Mouse (Mus musculus): ENCODE data around the gene Scamp4. TPM values are rescaled to one million over a fixed set of nuclear protein-coding genes. Genes with fewer than 3 reads are reported as not detected.

The Scamp4 gene
- total and polyA plus RNA-seq, 3 experiments = 18.5 to 89.9 (median 33.2) TPM

DNA sequence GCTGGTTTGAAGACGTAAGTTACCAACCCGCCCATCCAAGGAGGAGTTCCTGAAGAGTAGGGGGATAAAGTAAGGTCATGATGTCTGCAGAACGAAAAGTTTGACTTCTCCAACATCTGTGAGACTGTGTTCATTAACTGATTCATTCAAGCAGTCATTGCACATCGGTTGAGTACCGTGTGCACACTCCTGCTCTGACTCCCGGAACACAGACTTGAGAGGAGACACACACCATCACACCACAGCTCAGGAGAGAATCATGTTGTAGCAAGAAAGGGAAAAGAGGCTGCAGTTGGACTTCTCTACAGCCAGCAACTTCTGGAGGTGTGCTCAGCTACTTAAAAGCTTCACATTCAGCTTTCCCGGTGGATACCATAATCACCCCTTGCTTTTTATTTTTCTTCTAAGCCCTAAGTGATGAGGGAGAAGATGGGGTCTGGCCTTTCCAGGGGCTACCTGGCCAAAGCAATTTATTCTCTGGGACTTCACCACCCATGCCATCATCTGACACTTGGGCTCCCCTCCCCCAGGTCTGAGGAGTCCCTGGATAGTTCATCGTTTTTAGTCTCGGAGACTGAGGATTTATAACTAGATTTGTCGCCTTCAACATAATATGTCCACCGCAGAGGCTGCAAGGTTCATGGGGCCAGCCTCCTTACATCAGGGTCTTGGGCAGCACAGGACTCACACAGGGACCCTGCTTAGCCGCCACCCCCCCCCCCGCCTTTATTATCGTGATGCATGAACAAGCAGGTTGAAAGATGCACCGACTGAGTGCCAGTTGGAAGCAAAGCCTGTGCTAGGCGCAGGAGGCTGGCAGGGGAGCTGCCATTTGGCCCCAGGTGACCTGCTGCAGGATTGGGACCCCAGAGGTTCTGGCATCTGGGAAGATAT, 18.4 kb downstream of the Scamp4 start:
- dilution Hi-C loops (cut with MboI; ENCODE audit: extremely low pct_ligation_motif_present, extremely low pct_unique_long_range_greater_than_20kb, low sequenced_read_pairs) = no loop called here

DNA sequence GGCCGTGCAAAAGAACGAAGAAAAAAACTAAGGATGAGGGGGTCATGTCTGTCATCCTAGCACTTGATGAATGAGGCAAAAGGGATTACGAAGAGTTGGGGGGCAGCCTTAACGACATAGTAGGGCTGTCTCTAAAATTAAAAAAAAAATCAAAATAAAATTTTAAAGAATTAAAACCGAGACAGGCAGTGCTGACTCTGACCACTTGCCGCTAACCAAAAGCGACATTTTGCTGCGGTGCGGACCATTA, 18.9 kb downstream of the Scamp4 start:
- H3K9ac ChIP-seq (ENCODE audit: insufficient read depth, low read depth) = peak overlapping the region; percentile 69
- no peaks in the 10 kb centered on the region for H3K27me3 ChIP-seq (replicated peaks)
- H3K9me3 ChIP-seq (replicated peaks; ENCODE audit: low read length) = no peaks in the 10 kb centered on the region
- peaks cover 20 to 41% of the 10 kb centered on the region in 2 experiments for H3K4me1 ChIP-seq (ENCODE audit: control insufficient read depth in 1 of 2, insufficient read depth in 2 of 2)
- H3K36me3 ChIP-seq (replicated peaks in 1 of 2; ENCODE audit: control insufficient read depth in 1 of 2, insufficient read depth in 1 of 2, low read length in 1 of 2) = peaks cover 3 to 30% of the 10 kb centered on the region in 2 experiments
- dilution Hi-C loops (cut with MboI; ENCODE audit: extremely low pct_ligation_motif_present, extremely low pct_unique_long_range_greater_than_20kb, low sequenced_read_pairs) (no loop called here), in situ Hi-C loops (cut with MboI; ENCODE audit: low pct_ligation_motif_present, low pct_unique_long_range_greater_than_20kb, low sequenced_read_pairs) (no loop called here)
- peak overlapping the region; percentile 63 to 87 (median 63) for H3K4me3 ChIP-seq (replicated peaks in 1 of 3; ENCODE audit: low read depth in 2 of 3, low read length in 2 of 3, poor library complexity in 1 of 3)
- TF ChIP-seq RCOR1 (conservative IDR thresholded peaks at IDR 0.05; ENCODE audit: low read depth, low read length) = no peak
- TF ChIP-seq MAFK (IDR thresholded peaks at IDR 0.05; ENCODE audit: insufficient replicate concordance, low read length) = no peak
- TF ChIP-seq ELF1 (IDR thresholded peaks at IDR 0.05; ENCODE audit: low read depth, low read length) = no peak
- no peak for TF ChIP-seq BHLHE40 (IDR thresholded peaks at IDR 0.05; ENCODE audit: low read depth, low read length)
- TF ChIP-seq SIN3A (IDR thresholded peaks at IDR 0.05; ENCODE audit: low read length) = no peak
- TF ChIP-seq POLR2AphosphoS2 (IDR thresholded peaks at IDR 0.05; ENCODE audit: low read depth, low read length) = no peak
- no peak for TF ChIP-seq JUND (conservative IDR thresholded peaks at IDR 0.05; ENCODE audit: low read depth, low read length)
- no peak for TF ChIP-seq ZNF384 (IDR thresholded peaks at IDR 0.05; ENCODE audit: low read depth, low read length)
- TF ChIP-seq JUN (IDR thresholded peaks at IDR 0.05; ENCODE audit: insufficient read depth, low read depth, low read length) = no peak
- TF ChIP-seq MXI1 (IDR thresholded peaks at IDR 0.05; ENCODE audit: low read depth, low read length) = no peak
- TF ChIP-seq HCFC1 (IDR thresholded peaks at IDR 0.05; ENCODE audit: low read depth, low read length) = no peak
- no peak for TF ChIP-seq TBP (conservative IDR thresholded peaks at IDR 0.05; ENCODE audit: low read depth, low read length)
- no peak for TF ChIP-seq RAD21 (IDR thresholded peaks at IDR 0.05; ENCODE audit: low read depth, low read length)
- no peak for TF ChIP-seq SMC3 (IDR thresholded peaks at IDR 0.05; ENCODE audit: low read depth, low read length)
- H3K27ac ChIP-seq (ENCODE audit: insufficient read depth, low read depth) = no peak overlapping the region
- DNase-seq (ENCODE audit: extremely low read depth) = no peak
- peaks cover 20% of the 10 kb centered on the region for H3K79me2 ChIP-seq (replicated peaks; ENCODE audit: control insufficient read depth, extremely low read depth, insufficient read depth, poor library complexity, severe bottlenecking)
- peak overlapping the region; percentile 98 for H3K4me2 ChIP-seq (ENCODE audit: insufficient read depth, low read depth, poor library complexity, severe bottlenecking)

More for the DNA sequence above, 18.4 kb downstream of the Scamp4 start:
- H3K4me2 ChIP-seq (ENCODE audit: insufficient read depth, low read depth, poor library complexity, severe bottlenecking) = peak overlapping the region; percentile 98
- no peaks in the 10 kb centered on the region for H3K9me3 ChIP-seq (replicated peaks; ENCODE audit: low read length)
- H3K79me2 ChIP-seq (replicated peaks; ENCODE audit: control insufficient read depth, extremely low read depth, insufficient read depth, poor library complexity, severe bottlenecking) = peaks cover 18% of the 10 kb centered on the region
- H3K4me1 ChIP-seq (ENCODE audit: control insufficient read depth in 1 of 2, insufficient read depth in 2 of 2) = peaks cover 20 to 35% of the 10 kb centered on the region in 2 experiments
- in situ Hi-C loops (cut with MboI; ENCODE audit: low pct_ligation_motif_present, low pct_unique_long_range_greater_than_20kb, low sequenced_read_pairs) = no loop called here
- peaks cover 8 to 30% of the 10 kb centered on the region in 2 experiments for H3K36me3 ChIP-seq (replicated peaks in 1 of 2; ENCODE audit: control insufficient read depth in 1 of 2, insufficient read depth in 1 of 2, low read length in 1 of 2)
- H3K27me3 ChIP-seq (replicated peaks) = no peaks in the 10 kb centered on the region
- no peak overlapping the region for H3K27ac ChIP-seq (ENCODE audit: insufficient read depth, low read depth)
- no peak for TF ChIP-seq MXI1 (IDR thresholded peaks at IDR 0.05; ENCODE audit: low read depth, low read length)
- 0 out of 2 replicates have a peak, but pooled peaks have one; percentile 37 for TF ChIP-seq CHD1 (IDR thresholded peaks at IDR 0.05; ENCODE audit: low read depth, low read length)
- no peak for TF ChIP-seq USF1 (IDR thresholded peaks at IDR 0.05; ENCODE audit: low read depth, low read length)
- peak; percentile 12; the same call in 1 of the 2 replicates for TF ChIP-seq NELFE (IDR thresholded peaks at IDR 0.05; ENCODE audit: low read depth, low read length)
- TF ChIP-seq CTCF (conservative IDR thresholded peaks at IDR 0.05 in 1 of 2, IDR thresholded peaks at IDR 0.05 in 1 of 2; ENCODE audit: low read depth in 2 of 2, low read length in 2 of 2) = no peak
- peak overlapping the region; percentile 63 to 87 (median 63) for H3K4me3 ChIP-seq (replicated peaks in 1 of 3; ENCODE audit: low read depth in 2 of 3, low read length in 2 of 3, poor library complexity in 1 of 3)
- no peak for DNase-seq (ENCODE audit: extremely low read depth)
- peak overlapping the region; percentile 69 for H3K9ac ChIP-seq (ENCODE audit: insufficient read depth, low read depth)
